Mouse (Mus musculus) T-helper 17 cell (primary cell): Measurements from ENCODE around the gene Dennd2c.
"Not testable (repeated sequence)": the region's sequence is repeated elsewhere in the genome, so short reads cannot be mapped to it uniquely, and the experiment has no call there.

Experiments used
- in situ Hi-C, 2 experiments: fragments of 300-600 bp; cut with MboI, MseI; formaldehyde crosslinking; loops; 1 replicate in 1 of 2; 2 replicates in 1 of 2; pipeline ENCODE4 v1.15.1; 2025; ENCODE audit warnings: high pct_unique_total_duplicates in 2 of 2

Gene Dennd2c

DNA sequence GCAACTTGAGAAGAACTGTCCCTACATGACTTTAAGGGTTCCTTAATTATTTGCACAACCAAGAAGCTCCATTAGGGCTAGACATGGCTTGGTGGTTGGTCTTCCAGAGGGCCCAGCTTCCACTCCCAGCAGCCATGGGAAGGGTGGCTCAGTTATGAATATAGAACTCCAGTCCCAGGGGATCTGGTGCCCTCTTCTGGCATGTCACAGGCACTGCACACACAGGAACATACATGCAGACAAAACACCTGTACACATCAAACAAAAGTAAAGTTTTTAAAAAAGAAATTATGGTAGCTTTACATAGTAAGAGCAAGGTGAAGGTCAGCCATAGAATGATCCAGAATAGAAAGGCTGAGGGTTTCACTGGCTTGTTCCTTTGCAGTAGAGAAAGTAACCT is 51.4 kb downstream of the Dennd2c start:
- in situ Hi-C loops: no loop called here

DNA sequence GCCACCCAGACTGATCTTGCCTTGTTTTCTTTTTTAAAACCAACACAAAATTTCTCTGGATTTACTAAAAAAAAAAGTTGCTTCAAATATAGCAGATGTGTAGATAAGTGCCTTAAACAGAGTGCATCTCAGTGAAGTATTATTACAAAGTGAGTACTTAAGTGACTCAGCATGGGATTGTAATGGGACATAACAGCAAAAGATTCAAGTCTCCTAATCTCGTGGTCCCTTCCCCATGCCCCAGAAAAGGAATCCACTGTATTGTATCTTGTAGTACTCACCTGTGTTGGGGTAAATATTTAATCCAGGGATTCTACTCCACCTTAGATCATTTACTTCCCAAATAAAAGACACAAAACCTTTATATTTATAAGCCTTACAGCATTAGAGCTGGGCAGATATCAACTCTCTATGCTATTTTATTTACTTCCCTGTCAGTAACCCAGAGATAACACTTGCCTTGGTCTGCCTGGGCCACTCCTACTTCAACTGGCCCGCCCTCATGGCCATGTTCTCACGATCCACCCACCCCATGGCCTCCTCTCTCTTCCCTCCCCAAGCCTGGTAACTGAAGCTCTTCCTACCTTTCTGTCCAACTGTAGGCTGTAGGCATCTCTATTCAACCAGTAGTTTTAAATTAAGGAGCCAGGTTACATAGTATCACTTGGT is 57.0 kb downstream of the Dennd2c start:
- in situ Hi-C loops: loop anchor here in 1 of 2 experiments (5.0 kb wide), 1 partner anchor 82 kb away; no protein-coding TSS in a partner anchor

DNA sequence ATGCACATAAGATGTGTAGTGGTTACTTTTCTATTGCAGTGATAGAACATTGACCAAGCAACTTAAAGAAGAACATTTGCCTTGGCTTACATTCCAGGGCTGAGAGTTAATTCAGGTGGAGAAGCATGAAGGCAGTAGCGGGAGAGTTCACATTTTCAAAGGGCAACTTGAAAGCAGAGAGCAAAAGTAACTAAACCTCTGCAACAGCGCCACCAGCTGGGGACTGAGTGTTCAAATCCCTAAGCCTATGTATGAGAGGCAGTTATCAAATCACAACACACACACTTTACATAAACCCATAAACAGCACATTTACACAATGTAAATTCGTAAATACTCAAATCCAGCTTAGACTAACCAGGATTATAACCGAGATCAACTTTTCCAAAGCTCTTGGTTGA is 67.4 kb downstream of the Dennd2c start:
- in situ Hi-C loops: loop anchor here (5.0 to 10.0 kb wide), 3 partner anchors 72 to 145 kb away; partner anchors contain the start of gene Csde1 (in 1 of the 2)

DNA sequence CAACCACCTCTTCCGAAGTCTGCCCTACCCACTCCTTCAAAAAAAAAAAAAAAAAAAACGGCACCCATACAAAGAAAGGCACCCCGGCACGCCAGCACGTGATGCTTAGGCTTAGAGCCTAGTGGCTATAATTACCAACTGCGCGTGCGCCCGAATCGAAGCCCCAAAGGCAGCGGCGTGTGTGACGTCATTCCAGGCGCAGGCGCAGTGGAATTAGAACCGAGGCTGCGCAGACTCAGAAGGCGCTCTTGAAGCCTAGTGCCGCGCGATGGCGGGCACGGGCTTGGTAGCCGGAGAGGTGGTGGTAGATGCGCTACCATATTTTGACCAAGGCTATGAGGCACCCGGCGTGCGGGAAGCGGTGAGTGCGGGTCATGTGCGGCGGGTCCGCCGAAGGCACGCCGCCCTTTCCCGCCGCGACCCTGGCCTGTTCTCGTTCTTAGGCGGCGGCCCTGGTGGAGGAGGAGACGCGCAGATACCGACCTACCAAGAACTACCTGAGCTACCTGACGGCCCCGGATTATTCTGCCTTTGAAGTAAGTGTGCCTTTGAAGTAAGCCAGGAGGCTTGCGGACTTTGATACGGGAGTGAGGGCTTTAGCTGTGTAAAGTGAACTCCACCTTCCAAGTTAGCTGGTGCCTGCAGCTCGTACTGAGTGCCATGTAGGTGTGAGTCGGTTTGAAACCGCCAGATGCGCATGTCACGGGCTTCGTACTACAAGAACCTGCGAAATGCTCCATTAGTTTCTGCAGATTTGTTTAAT is 69.3 kb downstream of the Dennd2c start, which contains the start of gene Bcas2:
TSS of gene Bcas2 (plus strand) at position 151 of the 763 bp plus-strand sequence.
- in situ Hi-C loops: loop anchor here in 1 of 2 experiments (10.0 kb wide), 1 partner anchor 147 kb away; the partner anchor contains the start of gene Csde1

DNA sequence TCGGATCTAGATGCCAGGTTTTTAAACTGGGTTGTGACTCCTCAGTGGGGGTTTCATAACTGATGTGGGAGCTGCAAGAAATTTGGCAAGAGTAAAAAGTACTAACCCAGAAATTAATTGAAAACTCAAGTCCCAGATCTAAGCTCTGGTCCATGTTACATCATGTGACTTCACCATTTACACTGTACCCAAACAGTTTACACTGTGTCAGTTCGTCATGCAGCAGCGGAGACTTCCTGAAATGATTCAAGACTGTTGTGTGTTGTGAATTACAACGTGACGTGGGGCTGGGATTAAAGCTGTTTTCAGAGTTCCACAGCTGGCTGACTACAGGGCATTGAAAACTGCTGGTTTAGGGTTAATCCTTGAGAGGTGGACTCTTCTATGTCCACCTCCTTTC is 70.2 kb downstream of the Dennd2c start:
- in situ Hi-C loops: loop anchor here in 1 of 2 experiments (10.0 kb wide), 1 partner anchor 148 kb away; the partner anchor contains the start of gene Csde1

DNA sequence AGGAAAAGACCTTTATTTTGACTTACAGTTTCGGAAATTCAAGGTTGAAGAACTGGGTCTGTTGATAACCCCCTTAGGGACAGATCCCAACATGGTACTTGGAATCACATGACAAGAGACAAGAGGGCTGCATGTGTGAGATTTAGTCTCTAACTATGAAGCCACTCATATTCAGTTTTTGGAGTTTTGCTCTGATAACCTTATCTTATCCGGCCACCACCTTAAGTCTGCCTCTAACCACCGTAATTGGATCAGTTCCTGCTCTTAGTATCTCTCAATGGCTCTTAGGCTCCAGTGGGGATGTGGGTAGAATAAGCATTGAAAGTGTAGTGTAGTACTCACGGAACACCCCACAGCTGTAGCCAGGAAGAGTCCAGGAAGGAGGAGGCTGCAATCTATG is 74.3 kb downstream of the Dennd2c start:
- in situ Hi-C loops: loop anchor here in 1 of 2 experiments (10.0 kb wide), 1 partner anchor 152 kb away; the partner anchor contains the start of gene Csde1

DNA sequence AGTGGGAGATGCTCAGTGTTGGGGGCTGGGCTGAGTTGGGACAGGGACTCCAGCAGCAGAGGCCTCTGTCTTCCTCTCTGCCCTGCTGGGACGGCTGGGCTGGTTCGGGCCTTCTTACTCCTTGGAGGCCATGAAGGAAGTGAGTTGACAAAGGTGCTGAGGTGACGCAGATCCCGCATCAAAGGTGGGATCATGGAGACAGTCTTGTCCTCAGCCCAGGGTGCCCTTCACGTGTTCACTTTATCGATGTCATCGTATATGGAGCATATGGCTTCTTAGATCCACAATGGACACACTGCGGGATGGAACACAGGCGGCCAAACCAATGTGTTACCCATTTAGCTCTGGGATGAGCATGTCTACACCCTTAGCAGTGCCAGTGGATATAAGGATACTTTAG is 77.1 kb downstream of the Dennd2c start:
- in situ Hi-C loops: loop anchor here in 1 of 2 experiments (10.0 kb wide), 1 partner anchor 155 kb away; the partner anchor contains the start of gene Csde1

DNA sequence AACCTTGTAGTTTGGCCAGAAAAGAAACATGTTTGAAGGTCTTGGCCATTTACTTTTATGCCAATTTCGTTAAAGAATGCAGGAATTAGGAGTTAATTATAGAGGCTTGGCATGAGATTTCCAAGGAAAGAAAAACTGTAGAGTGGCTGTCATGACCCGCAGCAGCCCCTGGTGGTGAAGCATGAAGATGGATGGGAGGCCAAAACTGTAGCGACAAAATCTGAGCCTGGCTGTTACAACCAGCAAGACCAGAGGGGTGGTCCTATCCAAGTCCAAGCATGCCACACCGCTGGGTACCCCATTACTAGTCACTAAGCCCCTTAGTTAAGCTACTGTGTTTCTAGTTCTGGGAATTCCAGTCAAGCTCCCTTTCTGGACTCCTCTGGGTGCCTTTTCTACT is 78.8 kb downstream of the Dennd2c start:
- in situ Hi-C loops: no loop called here

DNA sequence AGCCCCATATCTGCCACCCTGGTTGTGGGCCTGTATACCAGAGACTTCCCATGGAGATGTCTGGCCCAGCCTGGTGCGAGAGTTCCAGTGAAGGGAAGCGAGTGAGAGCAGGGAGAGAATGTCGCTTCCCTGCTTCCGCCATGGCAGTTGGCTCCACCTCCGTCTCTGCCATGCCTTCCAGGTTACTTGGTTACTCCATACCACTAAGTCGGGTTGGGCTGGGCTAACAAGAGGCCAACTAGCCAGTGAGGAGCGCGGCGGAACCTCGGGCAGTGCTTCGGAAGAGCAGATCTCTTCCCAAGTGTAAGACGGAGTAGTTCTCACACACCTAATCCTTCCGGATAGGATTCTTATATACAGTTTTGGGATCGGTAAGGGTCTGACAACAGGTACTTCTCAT is 80.4 kb downstream of the Dennd2c start:
- in situ Hi-C loops: no loop called here

DNA sequence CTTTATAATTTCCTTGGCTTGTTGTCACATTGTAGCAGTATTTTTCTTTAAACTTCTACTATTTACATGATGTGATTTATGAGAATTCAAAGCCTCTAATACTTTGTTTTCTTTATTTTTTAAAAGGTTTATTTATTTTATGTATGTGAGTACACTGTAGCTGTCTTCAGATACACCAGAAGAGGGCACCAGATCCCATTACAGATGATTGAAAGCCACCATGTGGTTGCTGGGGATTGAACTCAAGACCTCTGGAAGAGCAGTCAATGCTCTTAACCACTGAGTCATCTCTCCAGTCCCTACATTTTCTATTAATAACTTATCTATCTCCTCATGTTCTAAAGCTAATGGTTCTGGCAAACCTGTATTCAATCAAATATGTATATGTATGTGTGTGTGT is 82.1 kb downstream of the Dennd2c start:
- in situ Hi-C loops: not testable (repeated sequence)

DNA sequence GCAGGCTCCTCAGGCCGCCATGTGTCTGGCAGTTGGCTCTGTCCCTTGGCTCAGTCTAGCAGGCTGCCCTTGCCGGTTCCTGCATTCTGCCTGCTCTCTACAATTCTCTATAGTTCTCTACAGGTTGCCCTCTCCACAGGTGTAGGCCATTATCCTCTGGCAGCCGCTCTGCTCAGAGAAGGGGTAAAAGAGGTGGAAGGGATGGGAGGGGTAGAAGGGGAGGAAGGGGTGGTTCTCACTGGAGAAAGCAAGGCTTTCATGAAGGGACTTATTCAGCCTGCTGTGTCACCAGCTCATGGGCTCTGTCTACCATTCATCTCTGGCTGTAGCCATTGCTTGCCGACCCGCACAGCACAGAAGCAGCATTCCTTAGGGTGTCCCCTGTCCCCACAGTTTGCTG is 86.0 kb downstream of the Dennd2c start:
- in situ Hi-C loops: no loop called here

DNA sequence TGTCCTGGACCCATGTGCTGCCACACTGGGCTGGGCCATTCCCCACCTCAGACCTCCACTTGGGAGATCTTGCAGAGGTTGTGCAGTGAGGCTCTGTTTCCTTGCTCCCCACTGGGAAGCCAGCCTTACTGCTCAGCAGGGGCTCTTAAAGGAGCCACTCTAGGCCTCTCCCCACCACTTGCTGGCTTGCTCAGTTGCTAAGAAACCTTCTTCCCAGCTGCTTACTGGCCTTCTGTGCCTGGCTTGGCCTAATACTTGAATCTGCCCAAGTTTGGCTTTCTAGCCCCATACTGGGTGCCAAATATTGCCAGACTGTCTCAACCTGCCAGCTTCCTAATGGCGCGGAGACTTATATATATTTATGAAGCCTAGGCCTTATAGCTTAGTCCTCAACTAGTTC is 86.5 kb downstream of the Dennd2c start:
- in situ Hi-C loops: no loop called here

DNA sequence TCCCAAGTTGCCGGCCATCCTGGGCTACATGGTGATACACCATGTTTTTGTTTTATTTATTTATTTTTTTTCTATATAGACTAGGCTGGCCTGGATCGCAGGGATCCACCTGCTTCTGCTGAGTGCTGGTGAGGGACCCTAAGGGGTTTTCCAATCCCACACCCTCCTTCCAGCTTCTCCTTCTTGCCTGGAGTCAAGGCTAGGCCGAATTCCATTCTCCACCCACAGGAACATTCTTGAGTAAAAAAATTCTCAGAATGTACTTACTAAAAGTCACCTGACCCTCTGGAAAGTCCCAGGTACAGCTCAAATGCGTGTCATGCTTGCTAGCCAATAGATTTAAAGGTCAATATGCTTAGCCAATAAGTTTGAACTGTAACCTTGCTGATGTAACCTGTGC is 89.8 kb downstream of the Dennd2c start:
- in situ Hi-C loops: loop anchor here in 1 of 2 experiments (5.0 kb wide), 1 partner anchor 100 kb away; no protein-coding TSS in a partner anchor

DNA sequence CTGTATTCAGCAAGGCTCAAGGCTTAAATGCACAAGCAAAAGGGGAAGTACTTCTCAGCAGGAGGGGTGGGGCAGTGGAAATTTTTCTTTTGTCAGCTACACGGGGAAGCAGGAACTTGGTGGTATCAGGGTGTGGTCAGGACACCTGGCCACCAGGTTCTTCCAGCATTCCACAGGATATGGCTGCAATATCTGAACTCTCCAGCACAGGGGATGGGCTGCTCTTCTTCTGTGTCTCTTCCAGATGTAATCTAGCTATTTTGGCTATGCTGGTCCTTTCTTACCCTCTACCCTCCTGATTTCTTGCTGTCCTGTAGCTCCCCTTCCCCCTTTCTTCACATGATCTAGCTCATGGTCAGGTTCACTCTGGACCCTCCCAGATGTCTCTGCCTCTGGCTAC is 90.8 kb downstream of the Dennd2c start:
- in situ Hi-C loops: loop anchor here in 1 of 2 experiments (5.0 kb wide), 1 partner anchor 99 kb away; no protein-coding TSS in a partner anchor

DNA sequence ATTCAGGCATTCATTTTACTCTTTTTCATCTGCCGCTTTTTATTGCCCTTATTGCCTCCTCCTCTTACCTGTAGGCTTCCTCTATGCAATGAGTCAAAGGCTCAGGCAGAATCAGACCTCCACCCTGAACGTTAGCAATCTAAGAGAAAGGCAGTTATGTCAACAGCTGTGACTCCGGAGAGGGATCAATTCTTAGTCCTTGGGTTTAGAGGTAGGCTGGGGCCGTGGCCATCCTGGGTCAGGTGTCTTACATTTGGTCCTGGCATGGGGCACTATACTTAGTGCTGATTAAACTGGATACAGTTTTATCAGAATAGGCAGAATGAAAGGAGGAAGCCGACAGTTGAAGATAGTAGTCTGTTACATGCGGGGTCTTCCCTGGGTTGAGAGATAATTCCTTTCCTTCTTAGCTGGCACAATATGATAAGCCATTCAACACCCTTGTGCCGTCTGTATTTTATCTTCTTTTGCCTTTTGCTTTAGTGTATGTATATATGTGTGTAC is 94.0 kb downstream of the Dennd2c start:
- in situ Hi-C loops: no loop called here

DNA sequence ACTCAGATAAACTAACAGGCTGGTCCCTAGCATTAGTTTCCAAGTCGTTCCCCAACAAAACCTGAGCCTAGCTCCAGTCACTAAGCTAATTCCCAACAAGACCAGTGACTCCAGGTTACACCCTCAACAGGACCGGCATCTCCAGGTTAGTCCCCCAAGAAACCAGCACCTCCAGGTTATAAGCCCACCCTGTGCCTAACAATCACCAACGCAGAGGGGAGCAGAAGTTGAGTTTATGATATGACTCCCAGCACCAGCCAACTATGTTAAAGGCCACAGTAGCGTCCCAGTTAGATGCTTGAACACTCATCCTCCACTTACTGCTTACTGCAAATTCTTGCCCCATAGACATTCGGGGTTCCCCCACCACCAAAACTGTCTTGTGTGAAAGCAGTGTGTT is 97.0 kb downstream of the Dennd2c start:
- in situ Hi-C loops: no loop called here

DNA sequence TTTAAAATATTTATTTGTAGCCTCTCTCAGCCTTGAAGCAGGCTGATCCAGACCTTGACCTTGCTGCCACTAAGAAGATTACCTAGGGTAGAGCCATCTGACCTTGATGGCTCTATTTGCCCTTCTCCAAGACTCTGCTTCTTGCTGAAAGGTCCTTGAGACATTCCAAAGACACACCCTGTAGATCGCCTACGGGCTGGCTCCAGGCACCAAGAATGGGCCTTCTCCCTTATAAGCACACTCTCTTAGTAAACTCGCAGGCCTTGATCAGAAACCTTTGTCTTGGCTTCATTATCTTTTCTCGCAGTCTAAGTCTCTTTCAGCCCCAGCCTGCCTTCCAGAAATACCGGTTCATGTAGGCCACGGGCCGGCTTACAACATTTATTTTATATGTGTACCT is 98.7 kb downstream of the Dennd2c start:
- in situ Hi-C loops: loop anchor here in 1 of 2 experiments (25.0 kb wide), 1 partner anchor 186 kb away; no protein-coding TSS in a partner anchor

DNA sequence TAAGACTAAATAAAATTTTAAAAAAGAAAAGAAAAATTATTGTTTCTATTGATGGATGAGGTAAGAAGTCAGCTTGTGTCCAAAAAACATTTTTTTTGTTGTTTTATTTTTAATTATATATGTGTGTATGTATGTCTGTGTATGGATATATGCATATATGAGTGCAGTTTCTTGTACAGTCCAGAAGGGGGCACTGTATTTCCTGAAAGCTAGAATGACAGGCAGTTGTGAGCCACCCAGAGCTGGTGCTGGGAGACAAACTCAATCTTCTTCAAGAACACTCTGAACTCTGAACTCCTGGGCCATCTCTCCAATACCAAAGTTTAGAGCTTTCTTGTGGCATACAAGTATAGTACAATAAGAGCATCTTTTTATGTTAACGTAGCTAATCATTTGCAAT is 101.2 kb downstream of the Dennd2c start:
- in situ Hi-C loops: loop anchor here in 1 of 2 experiments (25.0 kb wide), 1 partner anchor 184 kb away; no protein-coding TSS in a partner anchor

DNA sequence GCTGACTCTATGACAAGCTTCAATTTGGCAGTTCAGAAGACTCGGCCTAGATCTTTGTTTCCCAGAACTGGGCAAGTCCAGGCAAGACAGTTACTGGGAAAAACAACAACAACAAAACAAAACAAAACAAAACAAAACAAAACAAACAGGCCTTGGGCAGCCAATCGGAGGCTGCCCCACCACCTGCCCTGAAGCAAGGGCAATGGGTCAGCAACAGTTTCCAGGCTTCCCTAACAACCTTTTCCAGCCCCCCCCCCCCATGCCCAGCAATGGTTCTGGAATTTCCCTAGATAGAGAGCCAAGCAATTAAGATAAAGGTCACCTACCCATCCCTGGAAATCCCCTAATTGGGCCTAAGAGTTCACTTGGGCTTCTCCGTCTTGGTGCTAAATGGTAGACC is 102.0 kb downstream of the Dennd2c start:
- in situ Hi-C loops: loop anchor here in 1 of 2 experiments (25.0 kb wide), 1 partner anchor 183 kb away; no protein-coding TSS in a partner anchor

DNA sequence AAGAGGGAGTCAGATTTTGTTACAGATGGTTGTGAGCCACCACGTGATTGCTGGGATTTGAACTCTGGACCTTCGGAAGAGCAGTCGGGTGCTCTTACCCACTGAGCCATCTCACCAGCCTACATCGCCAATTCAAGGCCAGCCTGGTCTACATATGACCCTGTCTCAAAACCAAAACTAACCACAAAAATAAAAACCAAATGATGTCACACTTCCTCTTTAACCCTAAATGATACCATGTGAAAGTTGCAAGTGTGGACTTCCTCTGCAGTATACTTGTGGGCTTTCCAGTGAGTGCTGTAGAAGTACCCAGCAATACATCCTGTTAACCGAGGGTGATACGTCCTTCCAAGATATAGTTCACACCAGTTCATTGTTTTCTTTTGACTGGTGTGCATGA is 104.0 kb downstream of the Dennd2c start:
- in situ Hi-C loops: loop anchor here in 1 of 2 experiments (25.0 kb wide), 1 partner anchor 181 kb away; no protein-coding TSS in a partner anchor

DNA sequence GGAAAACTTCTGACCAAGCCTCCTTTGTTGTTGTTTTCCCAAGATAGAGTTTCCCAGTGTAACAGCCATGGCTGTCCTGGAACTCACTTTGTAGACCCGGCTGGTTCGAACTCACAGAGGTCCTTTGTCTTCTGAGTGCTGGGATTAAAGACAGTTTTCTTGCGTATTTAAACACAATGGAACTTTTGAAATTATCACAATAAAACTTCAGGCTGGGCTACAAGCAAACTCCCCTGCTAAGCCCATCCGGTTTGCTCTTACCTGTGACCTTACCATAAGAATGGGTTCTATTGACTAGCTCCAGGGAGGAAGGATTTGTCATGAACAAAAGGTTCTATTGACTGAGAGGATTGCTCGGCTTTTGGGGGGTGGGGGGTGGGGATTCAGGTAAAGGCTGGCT is 105.3 kb downstream of the Dennd2c start:
- in situ Hi-C loops: loop anchor here in 1 of 2 experiments (25.0 kb wide), 1 partner anchor 180 kb away; no protein-coding TSS in a partner anchor

DNA sequence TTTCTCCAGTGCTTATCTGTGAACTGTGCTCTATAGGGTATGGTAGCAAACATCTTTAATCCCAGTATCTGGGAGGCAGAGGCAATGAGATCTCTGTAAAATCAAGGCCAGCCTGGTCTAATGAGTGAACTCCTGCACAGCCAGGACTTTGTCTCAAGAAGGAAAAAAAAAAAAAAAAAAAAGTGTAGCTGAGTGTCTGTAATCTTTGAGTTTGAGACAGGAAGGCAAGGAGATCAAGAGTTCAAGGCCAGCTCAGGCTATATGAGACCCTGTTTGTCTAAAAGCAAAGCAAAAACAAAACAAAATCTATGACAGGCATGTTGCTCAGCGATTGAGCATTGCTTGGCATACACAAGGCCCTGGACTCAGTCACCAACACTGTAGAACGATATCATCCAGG is 105.8 kb downstream of the Dennd2c start:
- in situ Hi-C loops: loop anchor here in 1 of 2 experiments (25.0 kb wide), 1 partner anchor 179 kb away; no protein-coding TSS in a partner anchor
